Mouse (Mus musculus): ENCODE results near the gene Smc1a.

The Smc1a gene

DNA sequence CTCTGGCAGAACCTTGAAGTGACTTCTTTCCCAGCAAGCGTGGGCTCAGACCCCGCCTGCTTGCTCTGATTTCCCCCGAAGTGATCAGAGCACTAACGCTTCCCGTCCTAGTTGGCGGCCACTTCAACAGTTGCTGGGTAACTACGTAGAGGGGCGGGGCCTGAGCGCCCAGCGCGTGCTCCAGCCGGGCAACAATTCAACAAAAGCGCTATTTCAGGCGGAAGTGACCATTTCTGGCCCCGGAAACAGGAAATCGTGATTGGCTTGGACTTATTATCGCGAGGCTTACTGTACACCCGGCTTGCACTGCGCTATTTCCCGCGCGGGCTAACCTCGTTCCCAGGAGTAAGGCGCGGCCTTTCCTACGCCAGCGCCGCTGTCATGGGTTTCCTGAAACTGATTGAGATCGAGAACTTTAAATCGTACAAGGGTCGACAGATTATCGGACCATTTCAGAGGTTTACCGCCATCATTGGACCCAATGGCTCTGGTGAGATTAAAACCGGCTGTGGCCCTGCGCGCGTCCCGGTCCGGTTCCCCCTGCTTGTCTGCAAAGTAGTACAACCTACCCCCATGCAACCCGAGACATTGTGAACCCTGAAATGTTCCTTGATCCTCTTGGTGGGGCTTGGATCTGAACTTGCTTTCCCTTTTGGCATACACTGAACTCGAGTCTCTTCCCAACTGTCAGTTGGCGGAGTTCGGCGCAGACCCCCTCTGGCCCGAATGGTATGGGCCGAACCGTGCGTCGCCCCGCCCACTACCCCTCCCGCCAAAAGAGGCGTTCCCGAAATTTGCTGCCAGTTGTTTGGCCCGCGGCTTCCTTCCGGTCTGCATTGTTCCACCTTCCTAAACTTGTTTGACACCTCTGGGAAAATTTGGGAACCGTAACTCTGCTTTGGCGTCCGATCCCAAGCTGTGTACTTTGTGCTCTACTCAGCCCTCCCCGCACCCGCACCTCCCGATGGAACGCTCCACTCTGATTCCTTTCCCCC, at the start of gene Smc1a, which contains the start of gene Ribc1:
Gene Smc1a (plus strand): TSS at position 278 of the 995 bp plus-strand sequence.
Gene Ribc1 (minus strand): TSS at position 145 of the 995 bp plus-strand sequence.
- peak; percentile 86 to 94 for DNase-seq (ENCODE audit: low spot score in 2 of 2)

DNA sequence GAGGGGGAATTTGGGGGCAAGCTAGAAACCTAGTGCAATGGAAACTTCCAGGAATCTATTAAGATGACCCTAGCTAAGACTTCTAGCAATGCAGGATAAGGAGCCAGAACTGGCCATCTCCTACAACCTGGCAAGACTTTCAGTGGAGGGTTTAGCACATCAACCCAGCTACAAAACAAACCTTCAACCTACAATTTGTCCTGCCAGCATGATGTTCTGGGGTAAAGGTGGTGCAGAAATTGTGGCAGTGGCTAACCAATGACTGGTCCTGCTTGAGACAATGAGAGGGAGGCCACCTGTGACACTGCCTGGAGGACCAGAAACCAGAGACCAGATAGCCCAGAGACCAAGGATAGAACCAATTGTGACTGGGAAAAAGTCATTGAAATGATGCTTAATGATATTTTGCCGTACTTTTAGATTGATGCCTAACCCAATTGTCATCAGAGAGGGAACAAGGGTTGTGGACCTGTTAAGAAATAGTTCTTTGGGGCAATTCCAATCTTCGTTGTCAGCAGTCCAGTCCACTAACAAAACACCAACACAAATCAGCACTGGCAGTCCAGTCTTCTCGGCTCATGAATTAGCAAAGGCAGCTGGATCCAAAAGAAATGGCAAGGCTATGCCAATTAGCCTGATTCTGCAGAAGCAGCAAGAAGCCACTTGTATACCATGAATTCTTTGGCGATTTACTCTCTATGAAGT, 17.1 kb upstream of the Smc1a start:
- DNase-seq (ENCODE audit: low spot score in 2 of 2): no peak

DNA sequence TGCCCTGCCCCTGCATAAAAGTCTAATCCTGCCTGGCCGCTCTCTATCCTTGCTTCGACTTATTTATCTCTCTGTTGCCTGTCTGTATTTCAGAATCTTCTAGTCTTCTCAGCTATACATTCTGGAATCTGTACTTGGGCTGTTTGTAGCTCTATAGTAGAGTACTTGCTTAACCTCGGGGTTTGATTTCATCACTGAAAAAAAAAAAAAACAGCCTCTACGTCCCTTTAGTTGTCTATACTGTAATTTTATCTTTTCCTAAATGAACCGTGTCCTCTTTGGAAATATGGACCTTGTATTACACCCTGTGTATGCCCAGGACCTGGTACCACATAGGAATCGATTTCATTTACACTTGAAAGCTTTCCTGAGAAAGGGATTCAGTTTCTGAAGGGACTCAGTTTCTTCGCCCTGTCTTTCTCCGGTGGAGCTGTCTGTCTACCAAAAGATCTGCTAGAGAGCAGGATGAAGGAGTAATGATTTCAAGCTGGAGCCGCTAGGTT, 15.0 kb upstream of the Smc1a start:
- no peak for DNase-seq (ENCODE audit: low spot score in 2 of 2)

DNA sequence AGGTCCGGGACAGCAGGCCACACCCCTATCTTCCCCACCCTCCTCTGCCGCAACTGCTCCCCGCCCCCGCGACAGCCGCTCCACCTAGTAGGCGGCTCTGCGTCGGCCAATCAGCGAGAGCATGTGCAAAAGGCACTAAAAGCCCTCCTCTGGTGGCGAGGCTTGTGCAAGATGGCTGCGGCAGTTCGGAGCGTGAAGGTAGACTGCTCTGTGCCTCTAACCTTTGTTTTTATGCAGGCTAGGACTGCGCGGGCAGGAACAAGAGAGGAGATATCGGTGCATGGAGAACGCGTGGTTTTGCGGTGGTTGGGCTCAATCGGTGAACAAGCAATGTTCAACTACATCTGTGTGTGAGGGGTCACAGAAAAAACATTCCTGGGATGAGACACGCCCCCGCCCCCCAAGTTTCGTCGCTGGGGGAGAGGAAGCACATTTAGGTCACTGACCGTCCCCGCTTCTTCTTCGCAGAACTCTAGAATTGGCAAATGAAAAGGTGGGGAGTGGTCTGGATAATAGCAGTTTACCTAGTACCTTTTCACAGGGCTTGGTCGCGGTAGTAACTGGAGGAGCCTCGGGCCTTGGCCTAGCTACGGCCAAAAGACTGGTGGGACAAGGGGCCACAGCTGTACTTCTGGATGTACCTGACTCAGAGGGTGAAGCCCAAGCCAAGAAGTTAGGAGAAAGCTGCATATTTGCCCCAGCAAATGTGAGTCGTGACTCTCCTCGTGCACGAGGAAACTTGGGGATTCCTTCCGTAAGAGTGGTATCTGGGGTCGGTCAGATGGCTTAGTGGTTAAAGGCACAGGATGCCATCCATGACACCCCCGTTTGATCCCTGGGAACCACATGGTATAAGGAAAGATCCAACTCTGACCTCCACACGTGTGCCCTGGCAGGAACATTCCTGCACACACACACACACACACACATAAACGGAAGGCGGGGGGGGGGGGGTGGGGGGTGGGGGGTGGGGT, 14.2 kb upstream of the Smc1a start, which contains the start of gene Hsd17b10:
Gene Hsd17b10 (plus strand): TSS at position 109 of the 974 bp plus-strand sequence.
- peak; percentile 71 to 81 for DNase-seq (ENCODE audit: low spot score in 2 of 2)

DNA sequence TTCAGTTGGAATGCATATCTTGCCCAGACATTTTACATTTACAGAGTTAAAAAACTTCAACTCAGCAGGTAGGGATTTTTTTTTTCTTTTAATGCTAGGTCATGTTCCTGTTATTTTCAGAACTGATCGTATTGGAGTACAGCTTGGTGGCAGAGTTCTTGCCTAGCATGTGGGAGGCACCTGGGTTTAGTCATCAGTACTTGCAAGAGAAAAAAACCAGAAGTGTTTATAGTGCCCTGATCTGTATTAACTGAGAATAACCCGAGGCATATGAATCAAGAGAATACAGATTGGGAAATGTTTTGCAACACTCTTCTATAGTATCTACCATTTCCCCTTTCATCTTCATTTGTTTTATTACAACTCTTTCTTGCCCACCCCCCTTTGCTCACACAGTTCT, 13.4 kb upstream of the Smc1a start:
- DNase-seq (ENCODE audit: low spot score in 2 of 2): no peak

DNA sequence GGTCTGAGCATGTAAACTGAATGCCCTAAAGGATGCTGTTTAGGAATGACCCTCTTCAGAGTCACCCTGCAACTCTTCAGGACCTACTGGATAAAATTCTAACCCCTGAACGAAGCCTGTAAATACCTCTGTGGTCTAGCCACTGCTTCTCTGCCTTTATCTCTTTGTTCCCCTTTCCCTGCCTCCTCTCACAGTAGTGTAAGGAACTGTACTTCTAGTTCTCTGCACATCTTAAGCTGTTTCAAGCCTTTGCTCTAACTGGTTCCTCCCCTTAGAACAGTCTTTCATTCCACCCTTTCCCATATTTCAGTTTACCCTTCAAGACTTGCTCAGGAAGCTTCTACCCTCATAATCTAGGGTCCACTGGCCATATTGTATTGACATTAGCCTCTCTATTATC, 8.4 kb upstream of the Smc1a start:
- DNase-seq (ENCODE audit: low spot score in 2 of 2): no peak

DNA sequence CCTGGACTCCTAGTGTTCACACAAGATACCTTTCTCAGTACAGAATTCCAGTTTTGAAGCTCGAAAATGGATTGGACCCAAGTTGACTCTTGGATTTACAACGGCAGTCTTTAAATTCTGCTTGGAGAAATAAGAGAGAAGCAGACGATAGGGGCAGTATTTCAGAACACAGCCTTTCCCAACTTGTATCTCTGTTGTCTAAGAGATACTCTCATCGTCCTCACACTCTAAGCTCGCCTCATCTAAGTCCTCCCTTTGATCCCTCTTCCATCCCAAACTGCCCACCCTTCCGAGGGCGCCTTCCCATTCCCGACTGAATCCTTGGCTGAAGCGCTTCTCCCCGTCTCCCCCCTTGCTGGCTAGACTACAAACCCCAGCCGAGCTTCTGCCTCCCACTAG, 477 bp upstream of the Smc1a start:
- no peak for DNase-seq (ENCODE audit: low spot score in 2 of 2)

DNA sequence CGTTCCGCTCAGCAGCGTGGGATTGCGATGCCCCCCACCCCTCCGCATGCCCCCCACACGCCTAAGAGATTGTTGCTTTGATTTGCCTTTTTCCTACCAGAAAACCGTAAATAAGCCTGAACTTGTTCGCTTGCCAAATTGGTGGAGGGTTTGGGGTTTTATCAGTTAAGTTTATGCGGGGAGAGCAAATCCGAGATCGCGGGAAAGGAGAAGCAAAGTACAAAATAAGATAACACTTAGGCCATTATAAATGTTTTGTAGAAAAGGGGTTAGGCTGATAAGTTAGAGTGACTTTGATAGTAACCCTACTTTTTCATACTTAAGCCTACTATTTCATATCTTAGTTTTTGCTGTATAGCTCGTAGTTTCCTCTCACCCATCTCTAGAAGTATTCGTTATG, 958 bp downstream of the Smc1a start:
- no peak for DNase-seq (ENCODE audit: low spot score in 2 of 2)

DNA sequence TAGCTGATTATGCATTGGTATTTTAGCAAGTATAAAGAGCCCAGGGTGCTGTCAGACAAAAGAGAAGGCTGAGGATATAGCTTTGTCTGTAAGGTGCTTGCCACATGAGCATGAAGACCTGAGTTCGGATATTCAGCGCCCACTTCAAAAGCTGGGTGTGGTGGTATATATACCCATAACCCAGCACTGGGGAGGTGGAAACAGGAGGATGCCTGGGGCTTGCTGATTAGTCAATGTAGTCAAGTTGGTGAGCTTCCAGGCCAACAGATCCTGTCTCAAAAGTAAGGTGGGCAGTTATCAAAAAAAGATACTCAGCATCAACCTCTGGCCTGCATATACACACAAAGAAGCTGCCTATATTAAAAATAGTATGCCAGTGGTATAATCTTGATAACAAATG, 3.1 kb downstream of the Smc1a start:
- no peak for DNase-seq (ENCODE audit: low spot score in 2 of 2)

DNA sequence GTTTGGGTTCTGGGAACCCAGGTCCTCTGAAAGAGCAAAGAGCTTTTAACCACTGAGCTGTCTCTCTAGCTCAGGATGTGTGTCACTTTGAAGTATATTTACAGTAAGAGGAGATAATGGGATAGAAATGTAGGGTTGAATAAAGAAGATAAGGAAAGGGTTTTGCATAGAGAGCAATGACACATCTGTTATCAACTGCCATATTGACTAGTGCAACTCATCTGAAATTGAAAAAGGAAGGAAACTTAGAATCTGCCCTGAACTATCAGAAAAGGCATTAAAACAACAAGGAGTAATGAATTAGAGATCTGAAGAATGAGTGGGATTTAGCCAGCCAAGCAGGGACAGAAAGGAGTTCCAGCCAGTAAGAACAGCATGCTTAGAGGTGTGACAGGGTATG, 23.6 kb downstream of the Smc1a start:
- DNase-seq (ENCODE audit: low spot score in 2 of 2): no peak

DNA sequence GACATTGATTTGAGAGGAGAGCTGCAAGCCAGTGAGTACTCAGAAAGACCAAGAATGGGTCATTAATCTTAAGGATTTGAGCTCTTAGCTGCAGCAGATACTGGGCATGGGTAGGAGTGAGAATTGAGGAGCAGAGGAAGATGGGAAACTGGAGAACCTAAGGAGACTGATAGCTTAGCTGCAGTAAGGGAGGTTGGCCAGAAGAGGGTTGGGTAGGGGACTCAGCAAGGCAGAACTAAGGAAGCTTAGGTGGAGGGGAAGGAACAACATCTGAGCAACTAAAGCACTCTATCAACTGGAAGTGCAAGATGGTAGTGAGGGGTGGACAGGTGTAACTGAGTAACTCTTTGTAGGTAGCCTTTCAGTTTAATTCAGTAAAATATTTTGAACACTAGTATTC, 31.0 kb downstream of the Smc1a start:
- DNase-seq (ENCODE audit: low spot score in 2 of 2): no peak

DNA sequence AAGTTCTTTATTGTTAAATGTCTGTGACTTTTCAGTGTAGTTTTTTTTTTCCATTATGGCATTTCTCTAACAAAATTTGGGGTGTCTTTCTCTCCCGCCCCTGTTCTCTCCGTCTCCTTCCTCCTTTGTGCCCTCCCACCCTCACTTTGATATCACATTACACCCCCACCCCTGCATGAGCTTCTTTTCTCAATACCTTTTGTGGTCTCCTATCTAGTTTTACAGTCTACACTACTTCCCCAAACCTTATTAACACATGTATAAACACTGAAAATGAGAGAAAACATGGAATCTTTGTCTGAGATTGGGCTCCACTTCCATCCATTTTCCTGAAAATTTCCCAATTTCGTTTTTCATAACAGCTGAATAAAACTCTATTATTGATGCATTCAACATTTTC, 36.3 kb downstream of the Smc1a start:
- DNase-seq (ENCODE audit: low spot score in 2 of 2): no peak

DNA sequence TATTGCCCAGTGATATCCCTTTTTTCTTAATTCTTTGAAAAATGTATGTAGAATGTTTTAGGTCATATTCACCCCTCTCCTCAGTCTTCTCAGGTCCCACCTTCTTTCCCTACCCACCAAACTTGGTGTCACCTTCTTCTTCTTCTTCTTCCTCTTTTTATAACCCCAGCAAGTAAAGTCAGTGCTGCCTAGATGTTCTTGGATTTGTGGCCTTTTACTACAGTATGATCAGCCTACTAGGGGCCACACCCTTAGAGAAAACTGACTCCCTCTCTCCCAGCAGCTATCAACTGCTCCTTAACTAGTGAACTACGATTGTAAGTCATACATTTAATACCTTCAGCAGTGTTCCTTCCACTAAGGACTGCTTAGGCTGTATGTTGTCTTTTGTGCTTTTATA, 37.9 kb downstream of the Smc1a start:
- DNase-seq (ENCODE audit: low spot score in 2 of 2): no peak

DNA sequence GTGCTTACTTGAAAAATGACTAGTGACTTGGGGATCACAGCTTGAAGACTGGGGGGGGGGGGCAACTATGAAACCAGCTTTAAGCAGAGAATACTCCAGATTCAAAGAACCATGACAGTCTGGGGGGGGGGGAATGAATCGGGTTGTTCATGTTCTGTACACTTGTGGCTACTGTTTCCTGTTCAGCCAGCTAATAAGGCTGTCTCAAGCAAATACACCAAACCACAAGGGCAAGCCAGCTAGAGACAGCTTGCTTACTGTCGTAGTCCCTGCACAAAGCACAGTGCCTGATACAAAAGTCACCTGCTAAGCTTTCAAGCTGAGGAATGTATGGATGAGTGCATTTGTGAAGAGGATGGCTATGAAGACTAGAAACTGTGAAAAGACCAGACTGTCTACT, 49.4 kb downstream of the Smc1a start:
- DNase-seq (ENCODE audit: low spot score in 2 of 2): no peak

DNA sequence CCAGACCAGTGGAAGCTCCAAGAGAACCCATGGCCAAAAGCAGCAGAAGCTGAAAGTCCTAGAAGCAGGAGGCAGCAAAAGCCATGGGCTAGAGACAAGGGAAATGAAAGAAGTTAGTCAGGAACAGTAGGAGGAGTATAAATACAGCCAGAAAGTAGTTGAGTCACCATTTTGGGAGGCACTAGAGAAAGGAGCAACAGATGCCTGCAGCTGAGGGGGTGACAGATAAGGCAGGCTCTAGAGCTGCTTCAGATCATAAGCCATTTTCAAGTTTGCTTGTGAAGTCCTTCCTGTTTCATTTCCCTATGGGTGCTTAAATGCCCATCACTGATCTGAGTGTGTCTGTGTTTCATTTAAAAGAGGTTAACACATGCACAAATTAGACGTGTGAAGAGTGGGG, 51.6 kb downstream of the Smc1a start:
- DNase-seq (ENCODE audit: low spot score in 2 of 2): peak; percentile 10 to 16

DNA sequence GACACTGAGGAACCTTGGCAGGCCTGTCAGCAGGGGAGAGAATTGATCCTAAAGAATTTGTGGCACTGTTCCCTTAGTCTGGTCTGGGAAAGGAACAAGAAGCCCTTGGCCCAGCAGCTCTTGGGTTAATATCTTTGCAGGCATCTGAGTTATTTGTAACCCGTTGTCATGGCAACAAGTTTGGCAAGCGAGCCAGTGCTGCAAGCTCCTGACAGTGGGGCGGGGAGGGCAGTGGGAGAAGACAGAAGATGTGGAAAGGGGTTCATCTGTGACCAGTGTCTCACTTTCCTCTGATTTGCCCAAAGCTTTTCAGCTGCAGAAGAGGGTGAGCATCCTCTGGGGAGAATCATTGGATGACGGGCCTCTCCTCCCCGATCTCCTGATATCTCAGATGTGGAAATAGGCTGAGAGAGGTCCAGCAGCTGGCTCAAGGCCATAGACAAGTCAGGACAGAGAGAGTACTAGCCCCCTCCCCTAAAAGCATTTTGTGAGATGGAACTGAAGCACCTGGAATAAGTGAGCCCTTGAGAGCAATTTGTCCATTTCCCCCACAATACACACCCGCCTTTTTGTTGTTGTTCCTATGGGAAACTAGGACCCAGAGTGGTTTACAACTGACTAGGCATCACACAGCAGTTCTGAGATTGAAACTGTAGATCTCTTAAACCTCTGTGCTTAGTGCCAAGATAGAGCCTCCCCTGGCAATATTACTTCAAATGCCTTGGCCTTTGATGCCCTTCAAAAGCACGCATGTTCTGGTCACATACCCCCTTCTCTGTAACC, 73.8 kb downstream of the Smc1a start:
- peak; percentile 65 to 83 for DNase-seq (ENCODE audit: low spot score in 2 of 2)

DNA sequence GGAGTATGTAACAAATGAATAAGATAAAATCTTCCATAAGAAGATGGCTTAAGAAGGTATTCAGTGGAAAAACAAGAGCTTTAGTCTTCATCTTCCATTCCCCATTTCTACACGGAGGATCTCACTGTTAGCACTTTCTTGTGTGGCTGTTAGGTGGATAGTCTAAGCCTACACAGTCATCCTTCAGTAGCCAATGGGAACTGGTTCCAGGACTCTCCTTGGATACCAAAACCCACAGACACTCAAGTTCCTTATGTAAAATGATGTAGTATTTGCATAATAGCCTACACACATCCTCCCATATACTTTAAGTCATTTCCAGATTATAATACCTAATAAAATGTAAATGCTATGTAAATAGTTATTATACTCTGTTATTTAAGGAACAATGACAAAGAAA, 81.3 kb downstream of the Smc1a start:
- peak in 1 of 2 experiments; percentile 6 for DNase-seq (ENCODE audit: low spot score in 2 of 2)

All from frontal cortex, postnatal 36 days (tissue).